Mouse (Mus musculus): ENCODE data around the gene Zfp850. TPM values are rescaled to one million over a fixed set of nuclear protein-coding genes. Genes with fewer than 3 reads are reported as not detected.
A peak's percentile ranks its signal among the peaks of the same experiment; 100 is the strongest.

The Zfp850 gene
- 1.0 TPM in 2 replicates for polyA plus RNA-seq (2015; fragmentation: Nextera tagmentation; extraction: Ambion mirVana)

- peak; percentile 90 for ATAC-seq
- Histone ChIP-seq H3K27me3 (replicated peaks; ENCODE audit: insufficient read depth, low read length) (no peaks in the 10 kb centered on the region), H3K4me3 (ENCODE audit: low read depth, low read length) (peak within 1 kb of the TSS; percentile 76), H3K36me3 (ENCODE audit: insufficient read depth, low read length) (no peaks in the 10 kb centered on the region), H3K9ac (replicated peaks; ENCODE audit: low read depth) (peak within 1 kb of the TSS; percentile 78), H3K27ac (ENCODE audit: low read length) (no peak within 1 kb of the TSS), H3K4me2 (replicated peaks; ENCODE audit: low read depth, low read length) (peak within 1 kb of the TSS; percentile 79), H3K9me3 (ENCODE audit: low read length) (no peaks in the 10 kb centered on the region), H3K4me1 (ENCODE audit: insufficient read depth, low read depth, low read length) (peaks cover 5% of the 10 kb centered on the region; the same call in 1 of the 2 replicates)
- peak; percentile 81 for DNase-seq (ENCODE audit: low spot score)
- WGBS: under 1% methylated on average over 47 of the region's 47 CpGs
- TF ChIP-seq EP300 (IDR thresholded peaks at IDR 0.05) (no peak), CTCF (IDR thresholded peaks at IDR 0.05) (no peak)
Measured at GRCm38 (mm10) chr7:28013549-28014444, at the start of gene Zfp850. Gene Zfp850 (minus strand): TSS chr7:28014115.

GRCm38 (mm10) chr7:28059972-28060371 is 46.1 kb upstream of the Zfp850 start:
- Histone ChIP-seq H3K4me1 (ENCODE audit: insufficient read depth, low read depth, low read length) (no peaks in the 10 kb centered on the region), H3K9me3 (ENCODE audit: low read length) (no peaks in the 10 kb centered on the region), H3K4me3 (ENCODE audit: low read depth, low read length) (no peak overlapping the region), H3K4me2 (replicated peaks; ENCODE audit: low read depth, low read length) (no peak overlapping the region), H3K27ac (ENCODE audit: low read length) (no peak overlapping the region), H3K9ac (replicated peaks; ENCODE audit: low read depth) (no peak overlapping the region), H3K36me3 (ENCODE audit: insufficient read depth, low read length) (no peaks in the 10 kb centered on the region), H3K27me3 (replicated peaks; ENCODE audit: insufficient read depth, low read length) (no peaks in the 10 kb centered on the region)
- no peak for DNase-seq (ENCODE audit: low spot score)
- TF ChIP-seq CTCF (IDR thresholded peaks at IDR 0.05) (no peak), EP300 (IDR thresholded peaks at IDR 0.05) (no peak)
- ATAC-seq: no peak
- WGBS: 91% methylated on average over 1 of the region's 1 CpGs

DNA sequence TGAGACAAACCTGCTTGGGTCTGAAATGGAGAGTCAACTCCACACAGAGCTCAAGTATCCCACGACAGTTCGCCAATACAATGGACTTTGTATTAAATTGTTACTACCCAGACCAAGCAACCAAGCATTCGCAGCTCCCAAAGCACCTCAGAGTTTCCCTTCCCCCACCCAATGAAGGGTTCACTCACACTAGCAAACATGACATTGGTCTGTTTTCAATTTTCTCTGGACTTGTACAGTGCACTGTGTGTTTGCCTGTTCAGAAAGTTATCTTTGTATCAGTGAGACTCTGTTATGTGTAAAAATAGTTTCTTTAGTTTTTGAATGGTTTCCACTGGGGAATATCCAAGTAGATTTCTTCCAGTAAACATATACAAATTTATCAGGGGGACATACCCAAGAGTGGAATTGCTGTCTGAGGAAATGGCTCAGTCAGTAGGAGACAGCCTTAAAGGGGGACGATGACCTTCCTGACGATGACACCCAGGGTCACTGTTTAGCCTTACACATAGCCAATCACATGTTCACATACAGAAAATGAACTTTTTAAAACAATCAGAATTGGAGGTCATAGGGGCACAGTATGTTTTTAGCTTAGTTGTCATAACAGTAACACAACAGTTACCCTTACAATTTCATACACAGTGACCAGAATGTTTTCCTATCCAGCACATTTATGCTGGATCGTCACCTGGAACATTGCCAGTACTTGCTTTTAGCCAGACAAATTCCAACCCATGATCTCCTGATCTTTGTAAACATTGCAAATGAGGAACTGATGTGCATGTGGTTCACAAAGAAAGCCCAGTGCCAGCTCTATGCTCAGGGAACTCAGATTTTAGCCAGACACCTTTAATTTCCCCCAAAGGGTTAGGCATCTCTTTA is 39.4 kb upstream of the Zfp850 start:
- peak; percentile 62 for ATAC-seq
- TF ChIP-seq CTCF (IDR thresholded peaks at IDR 0.05) (no peak), EP300 (IDR thresholded peaks at IDR 0.05) (0 out of 2 replicates have a peak, but pooled peaks have one; percentile 43)

GRCm38 (mm10) chr7:28050584-28050983 is 36.7 kb upstream of the Zfp850 start:
- no peak for TF ChIP-seq CTCF (IDR thresholded peaks at IDR 0.05)
- no peak overlapping the region for H3K4me3 ChIP-seq (ENCODE audit: low read depth, low read length)
- no peaks in the 10 kb centered on the region for H3K9me3 ChIP-seq (ENCODE audit: low read length)
- H3K36me3 ChIP-seq (ENCODE audit: insufficient read depth, low read length): peaks cover 23% of the 10 kb centered on the region; the same call in 1 of the 2 replicates
- ATAC-seq: no peak
- H3K9ac ChIP-seq (replicated peaks; ENCODE audit: low read depth): no peak overlapping the region
- DNase-seq (ENCODE audit: low spot score): no peak
- no peak overlapping the region for H3K4me2 ChIP-seq (replicated peaks; ENCODE audit: low read depth, low read length)
- H3K4me1 ChIP-seq (ENCODE audit: insufficient read depth, low read depth, low read length): no peaks in the 10 kb centered on the region
- 57% methylated on average over 17 of the region's 17 CpGs for WGBS
- no peaks in the 10 kb centered on the region for H3K27me3 ChIP-seq (replicated peaks; ENCODE audit: insufficient read depth, low read length)
- H3K27ac ChIP-seq (ENCODE audit: low read length): no peak overlapping the region

More for the DNA sequence above, 39.4 kb upstream of the Zfp850 start:
- no peaks in the 10 kb centered on the region for H3K27me3 ChIP-seq (replicated peaks; ENCODE audit: insufficient read depth, low read length)
- H3K9me3 ChIP-seq (ENCODE audit: low read length): no peaks in the 10 kb centered on the region
- no peaks in the 10 kb centered on the region for H3K4me1 ChIP-seq (ENCODE audit: insufficient read depth, low read depth, low read length)
- DNase-seq (ENCODE audit: low spot score): peak; percentile 89
- WGBS: 56% methylated on average over 6 of the region's 6 CpGs
- H3K9ac ChIP-seq (replicated peaks; ENCODE audit: low read depth): no peak overlapping the region
- peak overlapping the region; percentile 64; the same call in 1 of the 2 replicates for H3K27ac ChIP-seq (ENCODE audit: low read length)
- H3K36me3 ChIP-seq (ENCODE audit: insufficient read depth, low read length): peaks cover 1% of the 10 kb centered on the region; the same call in 1 of the 2 replicates
- H3K4me3 ChIP-seq (ENCODE audit: low read depth, low read length): no peak overlapping the region
- no peak overlapping the region for H3K4me2 ChIP-seq (replicated peaks; ENCODE audit: low read depth, low read length)

DNA sequence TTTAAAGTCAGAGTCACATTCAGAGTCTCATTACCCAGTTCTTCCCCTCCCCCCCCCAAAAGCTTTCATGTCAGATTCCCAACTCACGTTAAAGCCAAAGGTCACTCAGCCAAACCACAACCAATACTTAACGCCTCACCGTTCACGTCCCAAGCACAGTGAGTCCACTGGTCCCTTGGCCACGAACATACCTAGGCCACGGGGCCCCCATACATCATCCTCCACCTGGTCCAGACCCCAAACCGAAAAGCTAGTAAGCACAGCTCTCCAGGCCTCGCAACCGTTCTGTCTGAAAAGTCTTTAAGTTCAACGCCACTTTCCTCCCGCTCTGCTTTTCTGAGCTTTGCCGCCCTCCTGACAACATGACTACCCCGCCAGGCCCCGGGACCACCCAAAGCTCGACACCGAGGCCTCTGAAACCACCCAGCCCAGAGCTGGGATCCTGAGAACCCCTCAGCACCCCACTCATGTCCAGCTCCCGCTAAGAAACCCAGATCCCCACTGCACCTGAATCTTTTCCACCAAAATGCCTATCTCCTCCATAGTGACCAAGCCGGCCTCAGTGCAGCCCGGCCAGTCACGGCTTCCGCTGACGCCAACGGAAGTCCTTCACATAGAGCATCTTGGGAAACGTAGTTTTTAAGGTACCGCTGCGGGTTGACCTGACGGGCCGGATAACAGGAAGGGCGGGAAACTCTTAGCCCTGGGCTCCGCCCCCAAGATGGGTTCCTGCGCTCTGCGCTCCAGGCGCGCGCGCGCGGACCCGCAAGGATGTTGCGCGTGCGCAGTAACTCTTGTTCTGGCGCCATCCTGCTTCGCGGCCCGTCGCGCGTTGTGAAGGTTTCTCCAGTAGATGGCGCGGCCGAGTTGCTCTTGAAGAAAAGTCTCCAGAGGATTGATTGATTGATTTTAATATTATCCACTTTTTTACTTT is 35.8 kb upstream of the Zfp850 start, which contains the start of gene Psmc4:
Psmc4 (minus strand) TSS at position 626 of the 934 bp plus-strand sequence.
- under 1% methylated on average over 52 of the region's 52 CpGs for WGBS
- H3K9ac ChIP-seq (replicated peaks; ENCODE audit: low read depth): peak within 1 kb of the TSS; percentile 84
- 0 out of 2 replicates have a peak within 1 kb of the TSS, but pooled peaks have one; percentile 49 for H3K27ac ChIP-seq (ENCODE audit: low read length)
- ATAC-seq (peak; percentile 96), DNase-seq (ENCODE audit: low spot score) (peak; percentile 100)
- H3K4me3 ChIP-seq (ENCODE audit: low read depth, low read length): peak within 1 kb of the TSS; percentile 75
- no peaks in the 10 kb centered on the region for H3K9me3 ChIP-seq (ENCODE audit: low read length)
- TF ChIP-seq EP300 (IDR thresholded peaks at IDR 0.05): peak; percentile 23; the same call in 1 of the 2 replicates
- TF ChIP-seq CTCF (IDR thresholded peaks at IDR 0.05): peak; percentile 87
- H3K36me3 ChIP-seq (ENCODE audit: insufficient read depth, low read length): peaks cover 28% of the 10 kb centered on the region
- H3K4me1 ChIP-seq (ENCODE audit: insufficient read depth, low read depth, low read length): no peaks in the 10 kb centered on the region
- H3K4me2 ChIP-seq (replicated peaks; ENCODE audit: low read depth, low read length): peak within 1 kb of the TSS; percentile 88
- no peaks in the 10 kb centered on the region for H3K27me3 ChIP-seq (replicated peaks; ENCODE audit: insufficient read depth, low read length)
